Mouse (Mus musculus) megakaryocyte, embryonic 14.5 days (primary cell): ENCODE data around the gene Ppfia4.

Experiments used
- FLI1 ChIP-seq: IDR thresholded peaks from 2 replicates; pipeline ENCODE4 v1.6.1; 2012; ENCODE audit warnings: low read length, inconsistent platforms, mixed read lengths
- GATA1 ChIP-seq: IDR thresholded peaks from 3 replicates; pipeline ENCODE4 v1.6.1; 2012; ENCODE audit warnings: mixed read lengths, low read length, inconsistent platforms, borderline replicate concordance

DNA sequence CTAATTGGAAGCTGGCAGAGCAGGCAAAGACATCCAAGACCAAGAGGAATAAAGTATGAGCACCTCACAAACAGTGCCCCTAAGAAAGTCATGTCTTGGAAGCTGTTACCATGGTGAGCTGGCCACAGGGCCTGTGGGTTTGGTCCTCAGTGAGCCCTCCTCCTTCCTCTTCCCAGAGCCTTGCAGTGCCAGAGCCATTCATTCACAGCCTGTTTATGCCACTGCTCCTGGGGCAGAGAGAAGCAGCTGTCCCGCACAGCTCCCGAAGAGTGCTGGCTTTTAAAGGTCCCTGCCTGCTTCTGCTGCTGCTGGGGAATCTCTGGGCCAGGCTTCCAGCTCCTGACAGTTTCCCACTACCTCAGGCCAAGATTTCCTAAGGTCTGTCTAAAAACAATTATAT is 66.9 kb downstream of the Ppfia4 start:
- TF ChIP-seq GATA1 (no peak), FLI1 (no peak)
